Mouse (Mus musculus): ENCODE data around the gene Orm2. TPM values are rescaled to one million over a fixed set of nuclear protein-coding genes. Genes with fewer than 3 reads are reported as not detected.

Orm2 gene
- total and polyA plus RNA-seq, 3 experiments = not detected

GRCm38 (mm10) chr4:63404205-63404604 is 42.0 kb downstream of the Orm2 start (continued):
- TF ChIP-seq EP300 (IDR thresholded peaks at IDR 0.05; ENCODE audit: low read length) (no peak), ZC3H11A (IDR thresholded peaks at IDR 0.05; ENCODE audit: low read depth, low read length) (no peak), TBP (conservative IDR thresholded peaks at IDR 0.05; ENCODE audit: low read depth, low read length) (0 out of 2 replicates have a peak, but pooled peaks have one; percentile 43)

GRCm38 (mm10) chr4:63405051-63405450 is 42.8 kb downstream of the Orm2 start:
- peaks cover 29 to 61% of the 10 kb centered on the region in 2 experiments for H3K4me1 ChIP-seq (ENCODE audit: control insufficient read depth in 1 of 2, insufficient read depth in 2 of 2)
- H3K27ac ChIP-seq (ENCODE audit: insufficient read depth, low read depth) = peak overlapping the region; percentile 95
- H3K27me3 ChIP-seq (replicated peaks) = no peaks in the 10 kb centered on the region
- no peaks in the 10 kb centered on the region for H3K9me3 ChIP-seq (replicated peaks; ENCODE audit: low read length)
- H3K79me2 ChIP-seq (replicated peaks; ENCODE audit: control insufficient read depth, extremely low read depth, insufficient read depth, poor library complexity, severe bottlenecking) = peaks cover 71% of the 10 kb centered on the region
- peaks cover 3 to 18% of the 10 kb centered on the region in 2 experiments for H3K36me3 ChIP-seq (replicated peaks in 1 of 2; ENCODE audit: control insufficient read depth in 1 of 2, insufficient read depth in 1 of 2, low read length in 1 of 2)
- H3K4me3 ChIP-seq (replicated peaks in 1 of 3; ENCODE audit: low read depth in 2 of 3, low read length in 2 of 3, poor library complexity in 1 of 3) = peak overlapping the region; percentile 14 to 69 (median 49)
- dilution Hi-C loops (cut with MboI; ENCODE audit: extremely low pct_ligation_motif_present, extremely low pct_unique_long_range_greater_than_20kb, low sequenced_read_pairs) (no loop called here), in situ Hi-C loops (cut with MboI; ENCODE audit: low pct_ligation_motif_present, low pct_unique_long_range_greater_than_20kb, low sequenced_read_pairs) (loop anchor here (5.0 to 25.0 kb wide), 5 partner anchors 33 to 532 kb away; partner anchors contain the start of genes Orm3 and Tnfsf8)
- 0 out of 2 replicates have a peak, but pooled peaks have one; percentile 47 for TF ChIP-seq SIN3A (IDR thresholded peaks at IDR 0.05; ENCODE audit: low read length)
- TF ChIP-seq TCF12 (IDR thresholded peaks at IDR 0.05; ENCODE audit: low read depth, low read length) = peak; percentile 72
- no peak for TF ChIP-seq E2F4 (IDR thresholded peaks at IDR 0.05; ENCODE audit: insufficient replicate concordance, low read depth, low read length)
- no peak for TF ChIP-seq JUND (conservative IDR thresholded peaks at IDR 0.05; ENCODE audit: low read depth, low read length)
- 0 out of 2 replicates have a peak, but pooled peaks have one; percentile 5 for TF ChIP-seq UBTF (IDR thresholded peaks at IDR 0.05; ENCODE audit: low read depth, low read length)
- TF ChIP-seq EP300 (IDR thresholded peaks at IDR 0.05; ENCODE audit: low read length) = peak; percentile 15; the same call in 1 of the 2 replicates
- peak; percentile 52; the same call in 1 of the 2 replicates for TF ChIP-seq BHLHE40 (IDR thresholded peaks at IDR 0.05; ENCODE audit: low read depth, low read length)
- no peak for TF ChIP-seq JUN (IDR thresholded peaks at IDR 0.05; ENCODE audit: insufficient read depth, low read depth, low read length)
- peak; percentile 53; the same call in 1 of the 2 replicates for TF ChIP-seq MXI1 (IDR thresholded peaks at IDR 0.05; ENCODE audit: low read depth, low read length)
- no peak; the same call in 1 of the 2 replicates for TF ChIP-seq MAX (IDR thresholded peaks at IDR 0.05; ENCODE audit: low read length)
- no peak for DNase-seq (ENCODE audit: extremely low read depth)
- peak overlapping the region; percentile 97 for H3K9ac ChIP-seq (ENCODE audit: insufficient read depth, low read depth)
- peak overlapping the region; percentile 85 for H3K4me2 ChIP-seq (ENCODE audit: insufficient read depth, low read depth, poor library complexity, severe bottlenecking)

GRCm38 (mm10) chr4:63405683-63406082 is 43.4 kb downstream of the Orm2 start:
- no peaks in the 10 kb centered on the region for H3K27me3 ChIP-seq (replicated peaks)
- H3K9ac ChIP-seq (ENCODE audit: insufficient read depth, low read depth) = peak overlapping the region; percentile 97
- H3K79me2 ChIP-seq (replicated peaks; ENCODE audit: control insufficient read depth, extremely low read depth, insufficient read depth, poor library complexity, severe bottlenecking) = peaks cover 64% of the 10 kb centered on the region
- peaks cover 26 to 55% of the 10 kb centered on the region in 2 experiments for H3K4me1 ChIP-seq (ENCODE audit: control insufficient read depth in 1 of 2, insufficient read depth in 2 of 2)
- H3K36me3 ChIP-seq (replicated peaks in 1 of 2; ENCODE audit: control insufficient read depth in 1 of 2, insufficient read depth in 1 of 2, low read length in 1 of 2) = peaks cover under 1 to 15% of the 10 kb centered on the region in 2 experiments
- in situ Hi-C loops (cut with MboI; ENCODE audit: low pct_ligation_motif_present, low pct_unique_long_range_greater_than_20kb, low sequenced_read_pairs) (loop anchor here (5.0 to 25.0 kb wide), 5 partner anchors 33 to 532 kb away; partner anchors contain the start of genes Orm3 and Tnfsf8), dilution Hi-C loops (cut with MboI; ENCODE audit: extremely low pct_ligation_motif_present, extremely low pct_unique_long_range_greater_than_20kb, low sequenced_read_pairs) (no loop called here)
- H3K4me2 ChIP-seq (ENCODE audit: insufficient read depth, low read depth, poor library complexity, severe bottlenecking) = peak overlapping the region; percentile 85
- peak overlapping the region; percentile 20 to 69 (median 49) for H3K4me3 ChIP-seq (replicated peaks in 1 of 3; ENCODE audit: low read depth in 2 of 3, low read length in 2 of 3, poor library complexity in 1 of 3)
- H3K9me3 ChIP-seq (replicated peaks; ENCODE audit: low read length) = no peaks in the 10 kb centered on the region
- no peak for DNase-seq (ENCODE audit: extremely low read depth)
- H3K27ac ChIP-seq (ENCODE audit: insufficient read depth, low read depth) = peak overlapping the region; percentile 95
- TF ChIP-seq CHD1 (IDR thresholded peaks at IDR 0.05; ENCODE audit: low read depth, low read length) (0 out of 2 replicates have a peak, but pooled peaks have one; percentile 60), EP300 (IDR thresholded peaks at IDR 0.05; ENCODE audit: low read length) (no peak), CTCF (conservative IDR thresholded peaks at IDR 0.05 in 1 of 2, IDR thresholded peaks at IDR 0.05 in 1 of 2; ENCODE audit: low read depth in 2 of 2, low read length in 2 of 2) (peak in 1 of 2 experiments; percentile 22; a peak in 2 of 4 replicates), SIN3A (IDR thresholded peaks at IDR 0.05; ENCODE audit: low read length) (0 out of 2 replicates have a peak, but pooled peaks have one; percentile 48), HCFC1 (IDR thresholded peaks at IDR 0.05; ENCODE audit: low read depth, low read length) (no peak), MXI1 (IDR thresholded peaks at IDR 0.05; ENCODE audit: low read depth, low read length) (0 out of 2 replicates have a peak, but pooled peaks have one; percentile 19), ZC3H11A (IDR thresholded peaks at IDR 0.05; ENCODE audit: low read depth, low read length) (no peak), TCF12 (IDR thresholded peaks at IDR 0.05; ENCODE audit: low read depth, low read length) (0 out of 2 replicates have a peak, but pooled peaks have one; percentile 5), ZNF384 (IDR thresholded peaks at IDR 0.05; ENCODE audit: low read depth, low read length) (no peak), PAX5 (IDR thresholded peaks at IDR 0.05; ENCODE audit: low read length) (no peak), ELF1 (IDR thresholded peaks at IDR 0.05; ENCODE audit: low read depth, low read length) (no peak), POLR2AphosphoS2 (IDR thresholded peaks at IDR 0.05; ENCODE audit: low read depth, low read length) (no peak), CHD2 (IDR thresholded peaks at IDR 0.05; ENCODE audit: low read length) (no peak)

Measured in CH12.LX (cell line).